Mouse (Mus musculus) kidney, postnatal 0 days (tissue): ENCODE data around the gene Chd5. TPM values are rescaled to one million over a fixed set of nuclear protein-coding genes. Genes with fewer than 3 reads are reported as not detected.

ENCODE experiments used
- ATAC-seq: fragments of 200-750 bp; cut with Nextera tagmentation; replicated peaks from 2 replicates; pipeline ENCODE4 v1.8.0; 2017; ENCODE audit warnings: low read depth, moderate number of reproducible peaks, moderate TSS enrichment, moderate library complexity; ENCODE audit not compliant: low FRiP score
- DNase-seq: peaks from one replicate; pipeline ENCODE4 v3.0.0-alpha.2; 2016; ENCODE audit warnings: low spot score
- H3K27ac ChIP-seq: fragments of 300-500 bp; sonication (generic); 2 replicates; pipeline ENCODE4 v1.5.1; 2014; ENCODE audit warnings: mild to moderate bottlenecking
- H3K27me3 ChIP-seq: fragments of 300-500 bp; sonication (generic); 2 replicates; pipeline ENCODE4 v1.6.1; 2014; ENCODE audit warnings: low read length, mixed read lengths; ENCODE audit not compliant: insufficient read depth
- H3K36me3 ChIP-seq: fragments of 300-500 bp; sonication (generic); 2 replicates; pipeline ENCODE4 v1.6.1; 2014; ENCODE audit warnings: low read length, mixed read lengths; ENCODE audit not compliant: insufficient read depth
- H3K4me1 ChIP-seq: fragments of 300-500 bp; sonication (generic); replicated peaks from 2 replicates; pipeline ENCODE4 v1.6.1; 2014; ENCODE audit warnings: antibody characterized with exemption, low read length, mixed read lengths; ENCODE audit not compliant: insufficient read depth
- H3K4me2 ChIP-seq: fragments of 300-500 bp; sonication (generic); 2 replicates; pipeline ENCODE4 v1.6.1; 2014; ENCODE audit warnings: mild to moderate bottlenecking, low read length, moderate library complexity, mixed read lengths
- H3K4me3 ChIP-seq: fragments of 300-500 bp; sonication (generic); replicated peaks from 2 replicates; pipeline ENCODE4 v1.5.1; 2014; ENCODE audit warnings: low read depth, low read length
- H3K9ac ChIP-seq: fragments of 300-500 bp; sonication (generic); 2 replicates; pipeline ENCODE4 v1.6.1; 2014; ENCODE audit warnings: low read depth, low read length
- H3K9me3 ChIP-seq: fragments of 300-500 bp; sonication (generic); replicated peaks from 2 replicates; pipeline ENCODE4 v1.6.1; 2016; ENCODE audit warnings: low read length, inconsistent platforms, mixed read lengths
- CTCF ChIP-seq: IDR thresholded peaks from 2 replicates; pipeline ENCODE4 v1.5.1; 2016; ENCODE audit warnings: antibody characterized with exemption, low read depth, mild to moderate bottlenecking, moderate library complexity
- WGBS: fragments of 180-500 bp; shearing (Covaris S2); extraction: QIAGEN DNeasy Blood & Tissue Kit; methylation state at CpG from one replicate; pipeline ENCODE4 v1.1.7; 2014; 5-methylcytosine and 5-hydroxymethylcytosine counted together
- polyA plus RNA-seq: library from polyadenylated mRNA; unstranded; fragments of >200 nt; fragmentation: Nextera tagmentation; extraction: Ambion mirVana; gene quantifications from 2 replicates; pipeline ENCODE4 v1.2.1, GENCODE M21; 2015

Chd5 gene
- polyA plus RNA-seq, 1 experiment from 2014 or later, result 0.04 TPM

- Histone ChIP-seq H3K4me1 (peaks cover 7% of the 10 kb centered on the region; the same call in 1 of the 2 replicates), H3K27ac (no peak overlapping the region), H3K9me3 (no peaks in the 10 kb centered on the region), H3K9ac (no peak overlapping the region), H3K4me3 (peak overlapping the region; percentile 93), H3K27me3 (no peaks in the 10 kb centered on the region), H3K4me2 (peak overlapping the region; percentile 84; the same call in 1 of the 2 replicates), H3K36me3 (peaks cover 11% of the 10 kb centered on the region; the same call in 1 of the 2 replicates)
- ATAC-seq (0 out of 2 replicates have a peak, but pooled peaks have one; percentile 11), DNase-seq (no peak)
- TF ChIP-seq CTCF, result no peak
- WGBS, result 51% methylated on average over 16 of the region's 16 CpGs
Measured at GRCm38 (mm10) chr4:152324641-152325562, 13.5 kb upstream of the Chd5 start.

- Histone ChIP-seq H3K9me3 (no peaks in the 10 kb centered on the region), H3K27me3 (no peaks in the 10 kb centered on the region), H3K36me3 (peaks cover 18% of the 10 kb centered on the region), H3K9ac (peak within 1 kb of the TSS; percentile 85), H3K4me3 (peak within 1 kb of the TSS; percentile 93), H3K27ac (peak within 1 kb of the TSS; percentile 63; the same call in 1 of the 2 replicates), H3K4me1 (peaks cover 7% of the 10 kb centered on the region; the same call in 1 of the 2 replicates), H3K4me2 (peak within 1 kb of the TSS; percentile 84)
- peak; percentile 95 for ATAC-seq
- TF ChIP-seq CTCF, result peak; percentile 46
- peak; percentile 100 for DNase-seq
- WGBS, result under 1% methylated on average over 70 of the region's 70 CpGs
Measured at GRCm38 (mm10) chr4:152325574-152326411, 12.7 kb upstream of the Chd5 start, which contains the start of gene Rpl22. Rpl22 (plus strand) TSS chr4:152325742.

- Histone ChIP-seq H3K9me3 (no peaks in the 10 kb centered on the region), H3K27ac (no peak overlapping the region), H3K4me2 (peak overlapping the region; percentile 84), H3K27me3 (no peaks in the 10 kb centered on the region), H3K4me1 (peaks cover 7% of the 10 kb centered on the region; the same call in 1 of the 2 replicates), H3K9ac (peak overlapping the region; percentile 85), H3K36me3 (peaks cover 23% of the 10 kb centered on the region), H3K4me3 (peak overlapping the region; percentile 93)
- no peak for DNase-seq
- WGBS, result under 1% methylated on average over 11 of the region's 11 CpGs
- TF ChIP-seq CTCF, result no peak
- ATAC-seq, result no peak
Measured at GRCm38 (mm10) chr4:152326543-152326942, 11.9 kb upstream of the Chd5 start.

- no peaks in the 10 kb centered on the region for H3K9me3 ChIP-seq
- DNase-seq, result no peak
- H3K27ac ChIP-seq, result no peak overlapping the region
- peaks cover 34% of the 10 kb centered on the region for H3K36me3 ChIP-seq
- no peak overlapping the region for H3K4me2 ChIP-seq
- WGBS, result 87% methylated on average over 6 of the region's 6 CpGs
- H3K4me3 ChIP-seq, result no peak overlapping the region
- H3K9ac ChIP-seq, result no peak overlapping the region
- ATAC-seq, result no peak
- no peaks in the 10 kb centered on the region for H3K27me3 ChIP-seq
- H3K4me1 ChIP-seq, result peaks cover 7% of the 10 kb centered on the region; the same call in 1 of the 2 replicates
- peak; percentile 58; the same call in 1 of the 2 replicates for TF ChIP-seq CTCF
Measured at GRCm38 (mm10) chr4:152328691-152329090, 9.8 kb upstream of the Chd5 start.

GRCm38 (mm10) chr4:152332952-152333351 is 5.5 kb upstream of the Chd5 start:
- no peak overlapping the region for H3K4me2 ChIP-seq
- DNase-seq (peak; percentile 81), ATAC-seq (0 out of 2 replicates have a peak, but pooled peaks have one; percentile 30)
- WGBS, result 35% methylated on average over 2 of the region's 2 CpGs
- no peak overlapping the region for H3K9ac ChIP-seq
- H3K36me3 ChIP-seq, result peaks cover 51% of the 10 kb centered on the region
- no peak overlapping the region for H3K4me3 ChIP-seq
- no peaks in the 10 kb centered on the region for H3K9me3 ChIP-seq
- H3K27me3 ChIP-seq, result no peaks in the 10 kb centered on the region
- peak; percentile 98 for TF ChIP-seq CTCF
- H3K27ac ChIP-seq, result no peak overlapping the region
- H3K4me1 ChIP-seq, result no peaks in the 10 kb centered on the region

- Histone ChIP-seq H3K36me3 (peaks cover 51% of the 10 kb centered on the region), H3K4me2 (no peak overlapping the region), H3K4me3 (no peak overlapping the region), H3K9me3 (no peaks in the 10 kb centered on the region), H3K9ac (no peak overlapping the region), H3K27me3 (peaks cover 5% of the 10 kb centered on the region; the same call in 1 of the 2 replicates), H3K4me1 (peaks cover under 1% of the 10 kb centered on the region; the same call in 1 of the 2 replicates), H3K27ac (no peak overlapping the region)
- 97% methylated on average over 12 of the region's 12 CpGs for WGBS
- no peak for TF ChIP-seq CTCF
- DNase-seq, result no peak
- ATAC-seq, result no peak
Measured at GRCm38 (mm10) chr4:152333587-152333986, 4.9 kb upstream of the Chd5 start.
